Mouse (Mus musculus) olfactory bulb, adult 2 months (tissue): Measurements from ENCODE around the gene Rsrc1. TPM values are rescaled to one million over a fixed set of nuclear protein-coding genes. Genes with fewer than 3 reads are reported as not detected.

Experiments used
- H3K27ac ChIP-seq: fragments of 200-500 bp; 2 replicates; pipeline ENCODE4 v1.5.1; 2012; ENCODE audit warnings: low read depth, low read length; ENCODE audit not compliant: insufficient read depth
- H3K4me1 ChIP-seq: fragments of 200-500 bp; 2 replicates; pipeline ENCODE4 v1.6.1; 2012; ENCODE audit warnings: low read length; ENCODE audit not compliant: control insufficient read depth, insufficient read depth
- H3K4me3 ChIP-seq: fragments of 200-500 bp; 2 replicates; pipeline ENCODE4 v1.5.1; 2012; ENCODE audit warnings: mild to moderate bottlenecking, low read depth, low read length, moderate library complexity; ENCODE audit not compliant: insufficient read depth
- CTCF ChIP-seq: fragments of 200-500 bp; IDR thresholded peaks from 2 replicates; pipeline ENCODE4 v1.5.1; 2012; ENCODE audit warnings: low read depth, mild to moderate bottlenecking, low read length, moderate library complexity; ENCODE audit not compliant: insufficient read depth
- POLR2A ChIP-seq: fragments of 200-500 bp; IDR thresholded peaks from 2 replicates; pipeline ENCODE4 v1.6.1; 2012; ENCODE audit warnings: mild to moderate bottlenecking, low read depth, low read length, moderate library complexity; ENCODE audit not compliant: insufficient read depth
- WGBS: fragments of 180-500 bp; shearing (Covaris S2); methylation state at CpG from one replicate; pipeline ENCODE4 v1.1.7; 2018; 5-methylcytosine and 5-hydroxymethylcytosine counted together
- polyA plus RNA-seq: library from polyadenylated mRNA; stranded (reverse); fragments of >200 nt; gene quantifications from 2 replicates; pipeline ENCODE4 v1.2.4, GENCODE M21; 2012; ENCODE audit warnings: low replicate concordance; ENCODE audit not compliant: missing spikeins, insufficient read depth, insufficient read length

Gene Rsrc1
- polyA plus RNA-seq, 1 experiment, result not detected

GRCm38 (mm10) chr3:66973391-66973943, 7.7 kb upstream of the Rsrc1 start:
- H3K4me1 ChIP-seq, result peaks cover 6% of the 10 kb centered on the region; the same call in 1 of the 2 replicates
- 2% methylated on average over 59 of the region's 59 CpGs for WGBS
- 0 out of 2 replicates have a peak overlapping the region, but pooled peaks have one; percentile 1 for H3K4me3 ChIP-seq
- no peak overlapping the region for H3K27ac ChIP-seq
- TF ChIP-seq CTCF, result no peak
- TF ChIP-seq POLR2A, result no peak

- 13% methylated on average over 3 of the region's 3 CpGs for WGBS
- no peak overlapping the region for H3K4me3 ChIP-seq
- no peak for TF ChIP-seq CTCF
- no peak for TF ChIP-seq POLR2A
- H3K4me1 ChIP-seq, result peaks cover 6% of the 10 kb centered on the region; the same call in 1 of the 2 replicates
- no peak overlapping the region for H3K27ac ChIP-seq
Measured at GRCm38 (mm10) chr3:66974501-66974900, 6.7 kb upstream of the Rsrc1 start.

GRCm38 (mm10) chr3:66976889-66977615, 4.1 kb upstream of the Rsrc1 start:
- H3K4me3 ChIP-seq, result no peak overlapping the region
- WGBS, result 9% methylated on average over 13 of the region's 13 CpGs
- peaks cover 14% of the 10 kb centered on the region for H3K4me1 ChIP-seq
- no peak overlapping the region for H3K27ac ChIP-seq
- TF ChIP-seq POLR2A, result no peak
- no peak for TF ChIP-seq CTCF

- Histone ChIP-seq H3K4me3 (no peak overlapping the region), H3K27ac (no peak overlapping the region), H3K4me1 (peaks cover 14% of the 10 kb centered on the region)
- no peak for TF ChIP-seq CTCF
- no peak for TF ChIP-seq POLR2A
- 5% methylated on average over 25 of the region's 25 CpGs for WGBS
Measured at GRCm38 (mm10) chr3:66977811-66978456, 3.3 kb upstream of the Rsrc1 start.

GRCm38 (mm10) chr3:66978457-66979381, 2.5 kb upstream of the Rsrc1 start:
- Histone ChIP-seq H3K27ac (no peak overlapping the region), H3K4me1 (peaks cover 8% of the 10 kb centered on the region), H3K4me3 (no peak overlapping the region)
- WGBS, result 3% methylated on average over 45 of the region's 45 CpGs
- TF ChIP-seq POLR2A (no peak), CTCF (no peak)

- no peak overlapping the region for H3K4me3 ChIP-seq
- peaks cover 8% of the 10 kb centered on the region for H3K4me1 ChIP-seq
- no peak overlapping the region for H3K27ac ChIP-seq
- WGBS, result 11% methylated on average over 9 of the region's 9 CpGs
- TF ChIP-seq POLR2A (no peak), CTCF (no peak)
Measured at GRCm38 (mm10) chr3:66979491-66979890, 1.7 kb upstream of the Rsrc1 start.

GRCm38 (mm10) chr3:66980111-66980975, 847 bp upstream of the Rsrc1 start:
- WGBS, result 5% methylated on average over 29 of the region's 29 CpGs

GRCm38 (mm10) chr3:66981706-66982105, 516 bp downstream of the Rsrc1 start, which contains the start of gene Shox2:
Gene Shox2, minus strand, starts transcription at chr3:66981771.
- TF ChIP-seq POLR2A (no peak), CTCF (no peak)
- 3% methylated on average over 15 of the region's 15 CpGs for WGBS
- Histone ChIP-seq H3K27ac (no peak within 1 kb of the TSS), H3K4me1 (peaks cover 8% of the 10 kb centered on the region), H3K4me3 (peak within 1 kb of the TSS; percentile 16)

More at GRCm38 (mm10) chr3:66980111-66980975, 847 bp upstream of the Rsrc1 start:
- no peak overlapping the region for H3K4me3 ChIP-seq
- H3K27ac ChIP-seq, result no peak overlapping the region
- H3K4me1 ChIP-seq, result peaks cover 8% of the 10 kb centered on the region
- TF ChIP-seq POLR2A (no peak), CTCF (no peak)
